Mouse (Mus musculus) cortical plate, adult 2 months (tissue): ENCODE measurements around the gene Lysmd2. TPM values are rescaled to one million over a fixed set of nuclear protein-coding genes. Genes with fewer than 3 reads are reported as not detected.
"Not testable (repeated sequence)": the region's sequence is repeated elsewhere in the genome, so short reads cannot be mapped to it uniquely, and the experiment has no call there.

ENCODE experiments used
- H3K27ac ChIP-seq: fragments of 200-500 bp; 2 replicates; pipeline ENCODE4 v1.5.1; 2012; ENCODE audit warnings: low read length, control low read depth, inconsistent platforms; ENCODE audit not compliant: insufficient read depth
- H3K4me1 ChIP-seq: fragments of 200-500 bp; 2 replicates; pipeline ENCODE4 v1.6.1; 2011; ENCODE audit warnings: low read length; ENCODE audit not compliant: control insufficient read depth, insufficient read depth
- H3K4me3 ChIP-seq: fragments of 200-500 bp; 2 replicates; pipeline ENCODE4 v1.5.1; 2011; ENCODE audit warnings: mild to moderate bottlenecking, low read length, control low read depth; ENCODE audit not compliant: insufficient read depth
- CTCF ChIP-seq: fragments of 200-500 bp; IDR thresholded peaks from 2 replicates; pipeline ENCODE4 v1.5.1; 2011; ENCODE audit warnings: mild to moderate bottlenecking, control low read depth, low read length; ENCODE audit not compliant: insufficient read depth; ENCODE audit errors: extremely low read depth
- POLR2A ChIP-seq: fragments of 200-500 bp; IDR thresholded peaks from 2 replicates; pipeline ENCODE4 v1.6.1; 2011; ENCODE audit warnings: mild to moderate bottlenecking, low read length, control low read depth; ENCODE audit not compliant: insufficient read depth; ENCODE audit errors: extremely low read depth
- polyA plus RNA-seq: library from polyadenylated mRNA; depleted of rRNA; stranded (reverse); fragments of >200 nt; gene quantifications from 2 replicates; pipeline ENCODE4 v1.2.3, GENCODE M21; 2012

Lysmd2 gene
- polyA plus RNA-seq, 1 experiment, result 96.5 TPM

- Histone ChIP-seq H3K27ac (no peak overlapping the region), H3K4me3 (no peak overlapping the region), H3K4me1 (peaks cover 17% of the 10 kb centered on the region)
- no peak for TF ChIP-seq POLR2A
- no peak for TF ChIP-seq CTCF
These were observed 24.0 kb upstream of the Lysmd2 start for GRCm38 (mm10) chr9:75601510-75601909.

- TF ChIP-seq CTCF (no peak), POLR2A (no peak)
- Histone ChIP-seq H3K4me1 (peaks cover 11% of the 10 kb centered on the region), H3K27ac (no peak overlapping the region), H3K4me3 (no peak overlapping the region)
These were observed 18.0 kb upstream of the Lysmd2 start for GRCm38 (mm10) chr9:75607496-75607895.

DNA sequence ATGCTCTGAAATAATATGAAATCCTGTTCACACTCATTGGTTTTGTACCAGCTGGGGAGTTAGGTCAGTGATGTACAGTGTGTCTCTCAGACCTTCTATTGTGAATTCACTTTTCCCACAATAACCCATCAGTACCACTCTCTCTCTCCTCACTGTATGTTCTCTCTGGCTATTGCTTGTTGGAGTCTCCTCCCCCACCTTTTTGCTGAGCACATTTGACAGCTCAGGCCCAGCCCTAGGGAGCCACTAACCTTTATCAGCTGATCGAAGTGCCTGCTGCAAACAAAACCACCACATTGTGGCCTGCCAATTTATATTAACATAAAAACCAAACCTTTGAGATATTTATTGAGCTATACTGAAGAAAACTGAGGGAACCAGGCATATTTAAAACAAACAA, 16.0 kb upstream of the Lysmd2 start:
- peaks cover 11% of the 10 kb centered on the region for H3K4me1 ChIP-seq
- peak overlapping the region; percentile 96 for H3K4me3 ChIP-seq
- no peak for TF ChIP-seq CTCF
- TF ChIP-seq POLR2A, result no peak
- peak overlapping the region; percentile 20; the same call in 1 of the 2 replicates for H3K27ac ChIP-seq

DNA sequence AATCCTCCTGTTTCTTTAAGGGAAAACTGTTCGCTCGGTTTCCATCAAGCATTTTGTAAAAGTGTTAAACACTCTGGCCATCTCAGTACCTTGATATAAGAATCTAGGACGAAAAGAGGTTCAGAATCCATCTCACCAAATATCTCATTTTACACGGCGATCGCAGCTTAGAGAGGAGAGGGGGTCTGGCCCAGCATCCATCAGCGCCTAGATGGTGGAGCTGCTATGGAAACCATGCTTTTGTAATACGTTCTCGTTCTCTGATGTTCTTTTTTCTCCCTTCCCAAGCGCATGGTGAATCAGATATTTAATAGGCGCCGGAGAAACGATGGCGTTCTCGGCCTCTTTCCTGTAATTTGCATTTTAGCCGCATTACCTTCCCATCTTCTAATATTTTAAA, 15.6 kb upstream of the Lysmd2 start:
- H3K4me3 ChIP-seq, result peak overlapping the region; percentile 96

GRCm38 (mm10) chr9:75610571-75611493, 14.7 kb upstream of the Lysmd2 start, which contains the start of gene Tmod2:
Gene Tmod2 (minus strand): TSS chr9:75611325.
- peaks cover 11% of the 10 kb centered on the region for H3K4me1 ChIP-seq
- no peak for TF ChIP-seq CTCF
- TF ChIP-seq POLR2A, result peak; percentile 48; the same call in 1 of the 2 replicates
- peak within 1 kb of the TSS; percentile 96 for H3K4me3 ChIP-seq
- H3K27ac ChIP-seq, result peak within 1 kb of the TSS; percentile 96

More for the DNA sequence above, 15.6 kb upstream of the Lysmd2 start:
- TF ChIP-seq CTCF, result no peak
- Histone ChIP-seq H3K27ac (peak overlapping the region; percentile 20), H3K4me1 (peaks cover 11% of the 10 kb centered on the region)

DNA sequence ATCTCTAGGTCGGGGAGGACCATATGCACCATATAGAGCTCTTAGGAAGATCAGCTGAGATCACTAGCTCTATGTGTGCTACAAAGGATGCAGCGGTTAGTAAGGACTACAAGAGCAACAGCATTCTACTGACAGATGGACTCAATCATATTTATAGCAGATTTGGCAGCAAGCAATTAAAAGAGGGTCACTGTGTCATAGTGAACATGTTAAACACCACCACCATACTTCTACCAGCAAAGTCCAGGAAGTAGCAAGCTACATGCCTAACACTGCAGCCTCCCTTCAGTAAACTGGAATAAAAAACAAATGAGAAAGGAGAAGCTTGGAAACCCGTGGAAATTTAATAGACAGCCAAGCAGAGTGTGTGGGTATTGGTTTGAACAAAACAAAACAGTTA, 9.0 kb upstream of the Lysmd2 start:
- Histone ChIP-seq H3K4me3 (no peak overlapping the region), H3K27ac (no peak overlapping the region), H3K4me1 (no peaks in the 10 kb centered on the region)
- TF ChIP-seq CTCF (no peak), POLR2A (no peak)

DNA sequence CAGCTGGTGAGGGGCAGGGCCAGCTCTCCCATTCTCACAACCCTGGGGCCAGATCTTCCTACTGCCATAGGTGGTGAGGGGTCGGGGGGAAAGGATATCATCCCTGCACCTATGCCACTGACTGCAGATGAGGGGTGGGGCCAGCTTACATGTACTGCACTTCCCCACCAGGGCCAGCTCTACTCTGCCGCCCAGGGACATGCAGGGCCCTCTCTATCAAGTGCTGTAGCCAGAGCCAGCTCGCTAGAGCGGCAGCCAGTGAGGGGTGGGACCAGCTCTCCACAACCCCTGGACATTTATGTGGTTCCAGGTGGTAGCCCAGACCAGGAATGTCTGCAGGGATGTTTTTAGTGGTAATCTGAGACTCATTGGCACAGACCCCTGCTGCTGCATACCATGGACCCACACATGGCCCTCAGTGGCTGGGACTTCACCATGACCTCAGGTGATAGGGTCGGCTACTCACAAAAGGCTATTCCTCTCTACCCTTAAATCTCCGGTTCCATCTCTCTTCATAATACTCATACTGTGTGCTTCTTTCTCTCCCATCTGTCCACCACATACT, 6.6 kb upstream of the Lysmd2 start:
- H3K4me3 ChIP-seq, result no peak overlapping the region
- TF ChIP-seq CTCF (no peak), POLR2A (no peak)
- no peaks in the 10 kb centered on the region for H3K4me1 ChIP-seq
- no peak overlapping the region for H3K27ac ChIP-seq

DNA sequence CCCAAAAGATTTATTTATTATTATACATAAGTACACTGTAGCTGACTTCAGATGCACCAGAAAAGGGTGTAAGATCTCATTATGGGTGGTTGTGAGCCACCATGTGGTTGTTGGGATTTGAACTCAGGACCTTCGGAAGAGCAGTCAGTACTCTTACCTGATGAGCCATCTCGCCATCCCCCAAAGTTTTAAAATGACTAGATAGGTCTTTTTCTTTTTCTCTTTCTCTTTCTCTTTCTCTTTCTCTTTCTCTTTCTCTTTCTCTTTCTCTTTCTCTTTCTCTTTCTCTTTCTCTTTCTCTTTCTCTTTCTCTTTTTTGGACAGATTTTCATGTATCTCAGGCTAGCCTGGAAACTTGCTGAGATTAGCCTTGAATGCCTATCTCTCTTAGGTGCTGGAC, 5.8 kb upstream of the Lysmd2 start:
- H3K4me1 ChIP-seq, H3K4me3 ChIP-seq, H3K27ac ChIP-seq: not testable (repeated sequence)

GRCm38 (mm10) chr9:75621428-75621827, 4.1 kb upstream of the Lysmd2 start:
- H3K4me3 ChIP-seq, result no peak overlapping the region
- TF ChIP-seq CTCF, result no peak
- TF ChIP-seq POLR2A, result no peak
- H3K4me1 ChIP-seq, result no peaks in the 10 kb centered on the region
- H3K27ac ChIP-seq, result no peak overlapping the region

GRCm38 (mm10) chr9:75624983-75625555, 472 bp upstream of the Lysmd2 start:
- H3K4me3 ChIP-seq, result peak overlapping the region; percentile 68
- peak overlapping the region; percentile 98 for H3K27ac ChIP-seq
- peaks cover 2% of the 10 kb centered on the region; the same call in 1 of the 2 replicates for H3K4me1 ChIP-seq
- TF ChIP-seq CTCF, result no peak
- no peak for TF ChIP-seq POLR2A
